Mouse (Mus musculus): ENCODE measurements around the gene Mettl7b.
"Not testable (repeated sequence)": the region's sequence is repeated elsewhere in the genome, so short reads cannot be mapped to it uniquely, and the experiment has no call there.

Mettl7b gene

DNA sequence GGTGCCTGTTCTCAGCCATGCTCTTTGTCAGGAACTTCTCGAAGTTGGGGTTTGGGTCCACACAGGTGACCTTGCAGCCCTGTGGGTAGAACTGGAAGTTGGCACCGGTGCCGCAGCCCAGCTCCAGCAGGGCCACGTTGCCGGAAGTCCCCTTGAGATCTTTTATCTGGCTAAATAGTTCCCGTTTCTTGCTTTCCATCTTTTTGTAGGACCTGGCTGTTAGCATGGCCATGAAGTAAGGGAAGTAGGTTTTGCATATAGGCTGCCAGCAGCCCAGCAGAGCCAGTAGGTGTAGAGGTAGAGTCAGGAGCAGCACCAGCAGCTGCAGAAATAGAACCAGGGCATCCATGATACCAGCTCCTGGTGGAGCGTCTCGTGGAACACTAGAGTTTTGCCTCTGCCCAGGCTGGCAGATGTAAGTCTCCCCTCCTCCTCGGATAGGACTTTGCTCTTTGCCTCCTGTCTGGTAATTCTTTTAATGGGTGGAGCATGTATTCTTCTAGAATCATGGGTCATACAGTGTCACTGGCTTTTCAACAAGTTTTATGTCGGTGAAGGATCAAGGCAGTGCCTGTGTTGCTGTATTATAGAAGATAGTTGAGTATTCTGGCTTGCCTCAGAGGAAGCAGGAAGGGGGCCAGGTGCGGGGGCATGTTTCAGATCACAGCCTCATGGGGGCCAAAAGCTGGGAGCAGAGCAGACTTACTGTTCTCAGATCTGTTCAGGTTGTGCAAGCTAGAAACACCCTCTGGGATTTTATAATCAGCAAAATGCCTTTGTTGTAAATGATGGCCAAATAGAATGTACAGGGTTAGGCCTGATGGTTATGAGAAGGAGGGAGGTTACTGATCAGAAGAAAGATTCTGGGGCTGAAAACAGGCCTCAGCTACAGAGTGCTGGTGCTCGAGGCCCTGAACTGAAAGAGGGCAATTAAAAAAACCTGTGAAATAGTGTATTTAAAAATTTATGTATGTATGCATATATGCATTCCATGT is at the start of gene Mettl7b:
TSS of gene Mettl7b (minus strand) at position 399 of the 995 bp plus-strand sequence.
- in situ Hi-C loops (cut with MseI, MboI): no loop called here

DNA sequence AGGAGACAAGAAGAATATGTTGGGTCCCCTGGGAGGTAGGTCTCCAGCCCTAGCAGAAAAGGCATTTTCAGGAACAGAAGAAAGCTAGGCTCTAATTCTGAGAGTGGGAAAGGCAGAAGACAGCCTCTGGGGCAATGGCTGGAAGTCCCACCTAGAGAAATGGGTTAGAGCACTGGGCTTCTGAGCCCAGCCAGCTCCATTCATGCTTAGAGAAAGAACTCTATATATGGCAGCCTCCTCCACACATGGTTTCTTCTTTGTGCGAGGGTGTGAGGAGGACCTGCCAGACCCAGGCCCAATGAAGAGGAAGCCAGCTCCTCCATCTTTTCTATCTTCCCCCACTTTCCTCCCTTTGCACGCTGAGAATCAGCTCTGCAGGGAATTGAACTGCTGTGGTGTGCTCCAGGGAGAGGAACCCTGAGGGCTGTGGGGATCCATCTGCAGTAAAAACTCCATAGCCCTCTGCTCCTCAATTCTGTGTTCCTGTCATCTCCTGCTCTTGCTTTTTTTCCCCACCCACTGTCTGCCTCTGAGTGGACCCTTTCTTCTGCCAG is 49.6 kb upstream of the Mettl7b start, which contains the start of gene Olfr763:
TSS of gene Olfr763 (plus strand) at position 504 of the 554 bp plus-strand sequence.
- in situ Hi-C loops (cut with MseI, MboI): no loop called here

DNA sequence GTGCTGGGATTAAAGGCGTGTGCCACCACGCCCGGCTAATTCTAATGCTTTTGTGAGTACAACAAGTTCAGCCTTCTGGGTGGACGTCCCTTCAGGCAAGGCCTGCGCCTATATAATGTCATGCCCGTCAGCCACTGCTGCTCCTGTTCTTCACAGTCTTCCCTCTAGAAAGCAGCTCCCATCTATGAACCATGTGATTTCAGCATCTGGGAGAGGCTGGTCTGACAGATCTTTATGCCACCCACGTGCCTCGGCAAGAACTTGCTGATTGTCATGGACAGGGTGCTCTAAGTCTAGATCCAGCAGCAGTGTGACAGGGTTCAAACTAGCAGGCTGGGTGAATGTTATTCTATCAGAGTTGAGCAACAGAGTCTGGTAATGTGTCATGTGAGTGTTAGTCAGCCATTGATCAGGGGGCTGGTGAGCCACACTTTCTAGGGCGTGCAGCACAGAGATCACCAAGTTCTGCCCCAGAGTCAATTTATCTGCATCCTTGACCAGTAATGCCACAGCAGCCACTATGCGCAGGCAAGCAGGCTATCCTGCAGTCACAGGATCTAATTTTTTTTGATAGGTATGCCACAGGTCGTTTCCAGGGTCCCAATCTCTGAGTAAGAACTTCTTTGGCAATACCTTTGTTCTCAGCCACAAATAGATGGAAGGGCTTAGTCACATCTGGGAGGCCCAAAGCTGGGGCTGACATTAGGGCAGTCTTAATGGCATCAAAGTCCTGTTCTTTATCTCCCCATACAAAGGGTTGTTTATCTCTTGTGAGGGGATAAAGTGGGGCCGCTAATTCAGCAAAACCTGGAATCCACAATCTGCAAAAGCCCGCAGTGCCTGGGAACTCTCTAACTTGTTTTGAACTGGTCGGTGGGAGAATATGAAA is 43.5 kb upstream of the Mettl7b start:
- in situ Hi-C loops (cut with MseI, MboI): no loop called here

DNA sequence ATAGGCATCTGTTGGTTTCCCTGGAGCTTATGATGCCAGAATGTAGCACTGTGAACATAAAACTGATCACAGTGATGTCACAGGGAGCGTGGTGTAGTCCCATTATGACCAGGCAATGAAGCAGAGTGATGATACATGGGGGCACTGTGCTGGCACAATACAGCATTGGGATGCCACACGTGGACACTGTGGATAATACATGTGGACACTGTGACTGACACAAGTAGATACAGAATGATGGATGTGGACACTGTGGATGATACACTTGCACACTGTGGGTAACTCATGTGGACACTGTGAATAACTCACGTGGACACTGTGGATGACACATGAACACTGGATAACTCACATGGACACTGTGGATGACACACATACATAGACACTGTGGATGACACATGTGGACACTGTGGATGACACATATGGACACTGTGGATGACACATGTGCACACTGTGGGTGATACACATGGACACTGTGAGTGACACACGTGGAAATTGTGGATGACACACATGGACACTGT is 35.8 kb upstream of the Mettl7b start:
- in situ Hi-C loops (cut with MseI, MboI): no loop called here

DNA sequence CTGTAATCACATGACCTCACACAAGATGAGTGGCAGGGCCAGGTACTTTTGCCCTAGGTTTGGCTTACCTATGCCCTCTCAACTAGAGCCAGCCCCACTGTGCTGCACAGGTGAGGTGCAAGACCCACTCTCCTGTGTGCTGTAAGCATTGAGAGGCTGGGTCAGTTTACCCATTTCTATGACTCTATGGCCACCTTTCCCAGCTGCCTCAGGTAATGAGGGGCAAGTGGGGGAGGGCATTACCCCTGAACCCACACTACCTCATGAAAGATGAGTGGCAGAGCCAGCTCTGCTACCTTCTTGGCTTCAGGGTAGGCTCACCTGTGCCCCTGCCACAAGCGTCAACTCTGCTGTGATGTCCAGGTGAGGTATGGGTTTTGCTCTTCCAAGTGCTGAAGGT is 35.0 kb upstream of the Mettl7b start:
- in situ Hi-C loops (cut with MseI, MboI): no loop called here

DNA sequence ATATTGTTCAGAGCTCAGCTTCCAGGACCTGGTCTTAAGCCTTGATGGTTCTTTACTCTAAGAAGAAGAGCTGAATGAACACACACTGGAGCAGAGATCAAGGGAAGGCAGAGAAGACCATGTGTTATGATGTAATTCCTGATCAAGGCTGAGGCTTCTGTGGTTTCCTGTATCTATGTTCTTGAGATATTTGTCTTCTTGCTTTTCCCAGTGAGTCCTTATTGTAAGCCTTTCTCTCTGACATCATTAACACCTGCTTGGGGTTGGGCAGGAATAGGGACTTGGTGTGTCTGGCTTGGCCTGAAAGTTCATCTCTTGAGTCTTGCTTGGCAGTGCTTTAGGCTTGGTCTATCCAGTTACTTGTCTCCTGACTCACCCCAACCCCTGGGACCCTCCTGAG is 30.2 kb upstream of the Mettl7b start:
- in situ Hi-C loops (cut with MseI, MboI): no loop called here

DNA sequence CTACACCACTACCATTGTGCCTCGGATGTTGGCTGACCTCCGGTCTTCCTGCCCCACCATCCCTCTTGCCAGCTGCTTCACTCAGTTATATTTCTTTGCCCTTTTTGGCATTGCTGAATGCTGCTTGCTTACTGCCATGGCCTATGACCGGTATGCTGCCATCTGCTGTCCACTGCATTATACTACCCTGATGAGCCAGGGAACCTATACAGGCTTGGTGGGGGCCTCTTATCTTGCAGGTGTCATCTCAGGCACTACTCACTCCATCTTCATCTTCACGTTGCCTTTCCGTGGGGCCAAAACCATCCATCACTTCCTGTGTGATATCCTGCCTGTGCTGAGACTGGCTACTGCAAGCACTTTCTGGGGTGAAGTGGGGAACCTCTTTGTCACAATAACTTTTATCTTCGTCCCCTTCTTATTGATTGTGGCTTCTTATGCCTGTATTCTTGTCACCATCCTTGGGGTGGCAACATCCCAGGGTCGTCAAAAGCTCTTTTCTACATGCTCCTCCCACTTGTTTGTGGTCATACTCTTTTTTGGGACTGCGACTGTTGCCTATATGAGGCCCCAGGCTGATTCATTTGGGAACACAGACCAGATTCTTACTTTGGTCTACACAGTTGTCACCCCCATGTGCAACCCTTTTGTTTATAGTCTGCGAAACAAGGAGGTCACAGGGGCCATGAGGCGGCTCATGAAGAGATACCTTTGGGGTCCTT is 29.5 kb upstream of the Mettl7b start:
- in situ Hi-C loops (cut with MseI, MboI): not testable (repeated sequence)

DNA sequence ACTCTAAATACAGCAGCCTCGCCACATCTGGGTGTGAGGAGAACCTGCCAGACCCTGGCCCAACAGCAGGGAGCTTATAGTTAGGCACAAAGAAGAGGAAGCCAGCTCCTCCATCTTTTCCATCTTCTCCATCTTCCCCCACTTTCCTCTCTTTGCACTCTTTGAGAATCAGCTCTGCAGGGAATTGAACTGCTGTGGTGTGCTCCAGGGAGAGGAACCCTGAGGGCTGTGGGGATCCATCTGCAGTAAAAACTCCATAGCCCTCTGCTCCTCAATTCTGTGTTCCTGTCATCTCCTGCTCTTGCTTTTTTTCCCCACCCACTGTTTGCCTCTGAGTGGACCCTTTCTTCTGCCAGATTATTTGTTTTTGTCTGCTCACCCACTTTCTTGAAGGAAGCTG is 28.3 kb upstream of the Mettl7b start, which contains the start of gene Olfr9:
TSS of gene Olfr9 (plus strand) at position 301 of the 400 bp plus-strand sequence.
- in situ Hi-C loops (cut with MseI, MboI): not testable (repeated sequence)

DNA sequence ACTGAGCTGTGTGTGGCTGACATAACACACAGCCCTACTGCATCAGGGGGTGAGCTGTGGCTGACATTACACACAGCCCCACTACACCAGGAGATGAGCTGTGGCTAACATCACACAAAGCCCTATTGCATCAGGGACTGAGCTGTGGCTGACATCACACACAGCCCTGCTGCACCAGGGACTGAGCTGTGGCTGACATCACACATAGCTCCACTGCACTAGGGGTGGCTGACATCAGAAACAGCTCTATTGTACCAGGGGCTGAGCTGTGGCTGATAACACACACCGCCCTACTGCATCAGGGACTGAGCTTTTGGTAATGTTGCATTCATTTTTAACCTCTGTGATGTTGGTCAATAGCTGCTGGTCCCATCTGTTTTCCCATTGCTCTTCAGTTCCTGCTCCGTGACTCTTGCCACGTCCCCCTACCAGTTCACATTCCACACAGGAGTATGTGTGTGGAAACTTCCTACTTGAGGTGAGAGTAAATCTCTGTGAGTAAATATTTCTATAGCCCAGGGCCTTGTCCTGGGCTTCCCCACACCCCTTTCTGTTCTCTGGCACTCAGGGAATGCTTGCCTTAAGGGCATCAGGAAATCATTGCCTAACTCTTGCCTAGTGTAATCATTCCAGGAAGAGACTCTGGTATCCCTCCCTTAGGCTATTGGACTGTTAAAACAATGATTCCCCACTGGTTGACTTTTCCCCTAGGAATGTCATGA is 20.0 kb upstream of the Mettl7b start:
- in situ Hi-C loops (cut with MseI, MboI): no loop called here

DNA sequence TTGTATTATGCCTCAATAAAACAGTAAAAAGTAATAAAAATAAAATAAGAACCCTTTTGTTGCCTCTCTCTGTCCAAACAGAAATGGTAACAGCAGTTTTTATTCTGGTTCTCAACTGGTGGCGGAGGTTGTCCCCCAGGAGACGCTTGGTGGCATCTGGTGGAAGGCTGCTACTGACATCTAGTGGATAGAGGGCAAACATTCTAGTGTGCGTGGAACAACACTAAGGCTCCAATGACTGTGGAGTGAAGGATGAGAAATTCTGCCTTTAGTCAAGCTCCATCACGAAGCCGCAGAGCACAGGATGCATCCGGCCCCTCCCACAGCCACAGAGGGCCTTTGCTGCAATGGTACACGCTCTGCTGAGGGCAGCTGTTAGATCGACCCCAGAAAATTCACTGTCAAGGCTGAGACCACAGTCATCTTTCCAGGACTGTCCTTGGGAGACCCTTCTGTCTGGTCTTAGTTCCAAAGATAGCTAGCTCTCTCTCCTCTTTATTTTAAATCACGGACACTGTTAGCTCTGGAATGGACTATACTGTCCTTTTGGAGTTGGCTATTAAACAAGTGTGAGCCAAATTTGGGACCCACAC is 16.8 kb upstream of the Mettl7b start:
- in situ Hi-C loops (cut with MseI, MboI): loop anchor here (5.0 to 10.0 kb wide), 2 partner anchors 35 to 63 kb away; no protein-coding TSS in a partner anchor

DNA sequence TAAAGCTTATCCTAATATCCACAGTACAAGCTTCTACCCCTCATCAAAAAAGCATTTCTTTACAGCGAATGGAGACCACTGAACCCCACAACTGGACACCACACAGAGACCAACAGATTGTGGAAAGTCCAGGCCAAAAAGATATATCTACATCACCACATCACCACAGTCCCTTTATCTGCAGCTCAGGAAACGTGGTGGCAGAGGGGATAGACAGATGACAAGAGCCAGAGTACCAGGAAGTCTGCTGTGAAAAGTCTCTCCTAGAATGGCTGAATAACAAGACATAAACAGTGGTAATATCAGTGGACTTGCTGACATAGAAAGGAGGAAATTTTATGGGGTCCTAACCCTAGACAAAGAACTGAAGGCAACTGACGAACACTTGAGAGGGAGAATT is 15.6 kb upstream of the Mettl7b start:
- in situ Hi-C loops (cut with MseI, MboI): loop anchor here (5.0 to 10.0 kb wide), 2 partner anchors 34 to 62 kb away; no protein-coding TSS in a partner anchor

DNA sequence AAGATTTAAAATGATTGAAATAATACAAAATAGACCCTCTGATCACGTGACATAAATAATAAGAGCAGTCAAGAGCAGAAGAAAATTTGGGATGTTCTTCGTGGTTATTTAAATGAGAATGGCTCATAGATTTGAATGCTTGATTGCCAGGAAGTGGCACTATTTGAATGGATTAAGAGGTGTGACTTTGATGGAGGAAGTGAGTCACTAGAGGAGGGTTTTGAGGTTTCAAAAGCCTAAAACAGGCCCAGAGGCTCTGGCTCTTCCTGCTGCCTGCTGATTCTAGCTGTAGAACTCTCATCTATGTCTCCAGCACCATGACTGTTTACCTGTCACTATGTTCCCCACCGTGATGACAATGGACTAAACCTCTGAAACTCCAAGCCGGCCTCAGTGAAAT is 12.1 kb upstream of the Mettl7b start:
- in situ Hi-C loops (cut with MseI, MboI): loop anchor here in 1 of 2 experiments (10.0 kb wide), 1 partner anchor 58 kb away; no protein-coding TSS in a partner anchor

DNA sequence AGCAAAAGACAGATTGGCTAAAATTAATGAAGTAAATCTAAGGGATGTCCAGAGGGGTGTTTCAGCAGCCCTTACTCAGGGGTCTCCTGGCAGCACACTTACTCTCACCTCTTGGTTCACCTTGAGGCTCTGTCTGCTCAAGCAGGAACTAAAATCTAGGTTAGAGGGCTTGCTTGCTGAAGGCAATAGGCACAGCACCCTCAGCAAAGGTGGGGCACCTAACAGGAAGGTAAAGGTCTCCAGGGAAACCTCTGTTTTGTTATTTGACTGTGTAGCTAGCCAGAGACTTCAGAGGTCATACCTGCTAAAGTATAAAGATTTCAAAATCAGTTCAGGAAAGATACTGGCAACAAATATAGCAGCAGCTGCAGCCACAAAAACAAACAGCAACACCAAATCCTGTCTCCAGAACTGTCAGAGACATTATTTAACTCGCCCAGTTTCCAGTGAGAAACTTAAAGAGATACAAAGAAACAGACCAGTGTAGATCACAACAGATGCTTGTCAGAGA is 10.0 kb upstream of the Mettl7b start:
- in situ Hi-C loops (cut with MseI, MboI): loop anchor here in 1 of 2 experiments (10.0 kb wide), 1 partner anchor 56 kb away; no protein-coding TSS in a partner anchor

DNA sequence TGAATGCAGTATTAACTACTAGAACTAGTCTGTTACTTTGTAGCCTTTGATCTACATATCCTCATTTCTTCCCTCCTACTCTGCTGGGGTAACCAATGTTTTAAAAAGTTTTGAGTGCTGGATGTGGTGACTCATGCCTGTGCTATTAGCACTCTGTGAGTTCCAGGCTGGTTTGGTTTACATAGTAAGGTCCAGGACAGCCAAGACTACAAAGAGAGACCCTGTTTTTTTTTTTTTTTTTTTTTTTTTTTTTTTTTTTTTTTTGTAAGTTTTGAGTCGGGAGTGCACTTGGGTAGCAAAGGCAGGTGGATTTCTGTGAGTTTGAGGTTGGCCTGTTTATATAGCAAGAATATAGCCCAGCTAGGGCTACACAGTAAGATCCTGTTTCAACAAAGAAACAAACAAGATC is 7.6 kb upstream of the Mettl7b start:
- in situ Hi-C loops (cut with MseI, MboI): no loop called here

DNA sequence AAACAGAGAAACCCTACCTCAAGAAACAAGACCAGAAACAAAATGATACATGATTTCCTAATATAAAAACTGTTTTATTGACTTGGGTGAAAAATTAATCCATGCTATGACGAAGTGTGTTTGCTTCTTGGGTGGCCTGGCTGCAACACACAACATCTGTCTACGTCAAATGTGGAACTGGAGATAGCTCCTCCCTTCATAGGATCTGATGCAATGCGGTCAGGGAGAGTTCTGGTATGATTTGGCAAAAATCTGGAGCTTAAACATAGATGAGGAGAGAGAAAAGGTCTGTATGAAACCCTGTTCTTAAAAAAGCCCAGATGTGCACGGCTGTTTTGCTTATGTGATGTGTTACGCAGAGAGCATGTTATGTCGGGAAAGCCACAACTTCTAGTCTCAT is 5.1 kb upstream of the Mettl7b start:
- in situ Hi-C loops (cut with MseI, MboI): no loop called here

DNA sequence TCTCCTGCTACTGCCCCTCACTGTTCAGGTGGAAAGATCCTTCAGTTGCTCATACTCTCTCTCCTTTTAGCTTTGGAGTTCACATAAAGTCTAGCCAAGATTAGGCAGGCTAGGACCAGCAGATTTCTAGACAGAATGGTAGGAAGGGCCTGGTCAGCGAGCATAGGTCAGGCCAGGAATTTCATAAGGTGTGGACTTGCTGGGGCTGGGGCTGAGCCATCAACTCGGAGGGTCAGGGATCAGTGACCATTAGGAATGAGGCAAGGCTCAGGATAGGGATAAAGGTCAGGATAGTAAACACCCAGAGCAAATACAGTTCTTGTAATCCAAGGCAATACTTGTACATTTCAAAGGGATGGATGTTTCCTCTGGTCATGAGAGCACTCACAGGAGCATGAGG is 4.2 kb upstream of the Mettl7b start:
- in situ Hi-C loops (cut with MseI, MboI): no loop called here

DNA sequence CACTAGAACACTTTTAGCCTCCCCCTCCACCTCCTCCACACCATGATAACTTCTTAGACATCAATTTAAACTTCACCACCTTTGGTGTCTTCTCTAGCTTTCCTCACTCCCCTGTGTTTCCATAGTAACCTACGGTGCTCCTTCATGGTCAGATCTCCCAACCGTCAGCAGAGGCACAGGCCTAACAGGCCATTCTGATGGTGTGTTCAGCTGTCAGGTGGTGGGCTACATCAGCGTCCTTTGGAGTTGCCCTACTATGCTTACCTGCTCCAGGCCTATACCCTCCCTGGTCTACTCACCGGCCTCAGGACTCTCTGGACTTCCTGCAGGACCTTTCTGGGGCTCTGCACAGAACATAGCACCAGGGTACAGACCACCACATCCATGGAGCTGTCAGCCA is 646 bp downstream of the Mettl7b start:
- in situ Hi-C loops (cut with MseI, MboI): no loop called here

DNA sequence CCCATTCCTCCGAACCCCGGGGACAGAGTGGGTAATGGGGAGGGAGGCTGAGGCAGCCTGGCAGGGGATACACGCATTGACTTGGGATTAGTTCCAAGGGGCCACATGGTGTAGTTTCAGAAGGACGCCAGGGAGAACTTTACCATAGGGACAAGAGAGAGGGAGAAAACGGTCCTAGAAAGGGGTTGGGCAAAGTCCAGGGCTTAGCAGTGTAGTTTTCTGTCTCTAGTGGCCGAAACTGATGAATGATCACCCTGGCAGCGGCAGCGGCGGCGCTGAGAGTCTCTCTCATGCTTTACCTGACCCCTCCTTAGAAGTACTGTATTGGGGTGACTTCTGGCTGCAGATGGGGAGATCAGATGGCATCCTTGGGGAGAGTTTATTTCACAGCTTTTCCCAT is 2.4 kb downstream of the Mettl7b start:
- in situ Hi-C loops (cut with MseI, MboI): no loop called here

DNA sequence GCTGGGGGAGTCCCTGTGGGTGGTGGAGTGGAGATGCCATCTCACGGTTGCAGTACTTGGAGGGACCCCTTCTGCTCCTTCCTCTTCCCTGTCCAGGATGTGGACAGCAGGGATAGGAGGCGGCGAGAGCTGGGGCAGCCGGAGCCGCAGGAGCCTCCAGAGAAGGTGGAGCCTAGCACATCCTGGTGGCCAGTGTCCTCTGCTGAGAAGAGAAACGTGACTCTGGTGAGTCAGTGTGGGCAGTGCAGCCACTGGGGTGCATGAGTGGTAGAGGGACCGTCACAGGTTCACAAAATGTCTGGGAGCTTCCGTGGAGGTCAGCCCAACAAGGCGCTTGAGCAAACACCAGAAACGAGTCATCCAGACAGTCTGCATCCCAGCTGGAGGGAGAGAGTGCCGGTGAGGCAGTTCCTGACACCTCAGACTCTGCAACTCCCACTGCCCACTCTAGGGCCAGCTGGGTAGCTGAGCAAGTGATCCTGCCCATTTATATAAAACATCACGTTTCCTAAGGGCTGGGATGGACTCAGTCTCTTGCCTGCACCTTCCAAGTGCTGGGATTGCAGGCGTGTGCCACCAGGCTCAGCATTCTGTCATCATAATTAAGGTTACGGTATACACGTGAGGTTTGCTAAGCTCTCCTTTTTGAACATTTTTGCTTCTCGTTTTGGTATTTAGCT is 10.4 kb downstream of the Mettl7b start:
- in situ Hi-C loops (cut with MseI, MboI): no loop called here

Data from mouse trophoblast stem cell (cell line).